Mouse (Mus musculus) layer of hippocampus, adult 6 months (tissue): ENCODE results near the gene Clec16a. TPM values are rescaled to one million over a fixed set of nuclear protein-coding genes. Genes with fewer than 3 reads are reported as not detected.

Experiments
- long read RNA-seq, 2 experiments: library from polyadenylated mRNA; unstranded; transcript quantifications; one replicate each; pipeline ENCODE4 v2.0.0; 2019 to 2020
- polyA plus RNA-seq: library from polyadenylated mRNA; unstranded; fragments of <200 nt; fragmentation: Nextera tagmentation; gene quantifications from 2 replicates; pipeline ENCODE4 v1.2.3, GENCODE M21; 2021

The Clec16a gene
- 28.5 and 29.0 TPM in 2 replicates for polyA plus RNA-seq
- long read RNA-seq, experiment 1, partial matches to known transcripts, result 5 of 23 reads
- long read RNA-seq, experiment 1, other reads (novel, unspliced or antisense), result 18 of 23 reads
- long read RNA-seq, experiment 2, partial matches to known transcripts, result 23 of 113 reads
- long read RNA-seq, experiment 2, other reads (novel, unspliced or antisense), result 90 of 113 reads

GRCm38 (mm10) chr16:10544995-10545622 lies at the start of gene Clec16a:
Gene Clec16a, plus strand, starts transcription at chr16:10545339.

GRCm38 (mm10) chr16:10542698-10543365 lies 2.3 kb upstream of the Clec16a start, which contains the start of gene Dexi:
Gene Dexi, minus strand, starts transcription at chr16:10543054.

DNA sequence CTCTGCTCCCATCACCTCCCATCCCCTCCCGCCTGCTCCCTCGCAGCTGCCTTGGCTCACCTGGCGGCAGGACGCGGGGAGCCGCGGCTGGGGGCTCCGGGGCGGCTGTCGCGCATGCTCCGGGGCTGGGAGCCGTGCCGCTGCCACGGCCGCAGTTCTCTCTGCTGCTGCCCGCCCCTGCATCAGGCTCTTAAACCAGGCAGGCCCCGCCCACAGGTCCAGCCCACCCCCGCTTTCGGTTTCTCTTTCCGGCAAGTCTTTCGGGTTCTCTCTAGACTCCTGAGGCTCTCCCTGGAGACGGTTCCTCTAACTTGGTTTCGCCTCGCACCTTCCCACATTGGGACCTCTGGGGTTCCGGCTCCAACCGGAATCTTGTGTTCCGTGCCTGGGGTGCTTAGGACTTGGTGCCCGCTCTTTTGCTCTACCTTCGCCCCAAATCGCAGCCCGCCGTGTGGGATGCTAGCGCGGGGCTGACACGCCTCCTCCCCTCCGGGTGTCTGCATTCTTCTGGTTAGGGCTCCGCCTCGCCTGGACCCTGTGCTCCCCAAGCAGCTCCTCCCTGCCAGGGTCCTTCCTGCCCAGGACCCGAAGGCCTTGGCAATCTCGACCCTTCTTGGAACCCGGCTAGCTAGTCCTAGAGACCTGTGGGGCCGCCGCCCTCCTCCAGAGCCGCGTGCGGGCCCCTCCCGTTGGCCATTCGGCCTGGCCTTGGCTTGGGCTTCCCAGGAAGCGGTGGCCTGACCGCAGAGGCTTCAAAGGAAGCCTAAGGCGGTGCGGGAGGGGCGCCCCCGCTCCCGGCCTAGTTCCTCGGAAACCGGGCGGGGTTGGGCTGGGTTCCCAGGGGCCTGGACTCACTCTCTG lies 240.5 kb downstream of the Clec16a start, which contains the start of gene Socs1:
Socs1 (minus strand) TSS at position 166 of the 861 bp plus-strand sequence.

GRCm38 (mm10) chr16:10788271-10788670 lies 243.1 kb downstream of the Clec16a start, which contains the start of gene Tnp2:
Gene Tnp2, minus strand, starts transcription at chr16:10788660.

GRCm38 (mm10) chr16:10790702-10791101 lies 245.6 kb downstream of the Clec16a start, which contains the start of gene Prm3:
Gene Prm3, minus strand, starts transcription at chr16:10790914.

Other genes with a start within 250 kb of the Clec16a start
- 12.1 and 13.7 TPM in 2 replicates for gene Emp2, start 231.4 kb upstream of the Clec16a start, polyA plus RNA-seq
- gene Tekt5, start 149.8 kb upstream of the Clec16a start, polyA plus RNA-seq, result 9.8 and 11.6 TPM in 2 replicates
- 15.4 and 17.3 TPM in 2 replicates for gene Nubp1, start 133.4 kb upstream of the Clec16a start, polyA plus RNA-seq
- gene Tvp23a, start 98.0 kb upstream of the Clec16a start, polyA plus RNA-seq, result 7.8 and 8.7 TPM in 2 replicates
- gene Ciita, start 65.3 kb upstream of the Clec16a start, polyA plus RNA-seq, result 0.04 TPM in 1 of 2 replicates, not detected in the other
- 8.4 and 8.9 TPM in 2 replicates for gene Dexi, start 2.3 kb upstream of the Clec16a start, polyA plus RNA-seq
- gene Socs1, start 240.2 kb downstream of the Clec16a start, polyA plus RNA-seq, result 0.58 and 0.74 TPM in 2 replicates
- not detected in 2 replicates for gene Tnp2, start 243.3 kb downstream of the Clec16a start, polyA plus RNA-seq
- not detected in 2 replicates for gene Prm3, start 245.6 kb downstream of the Clec16a start, polyA plus RNA-seq